16 mouse cellular contexts compared by ENCODE assay signal in genomic region chr8:61478793-61479192, GRCm38 (mm10).
"Had no signal": no experiment of that assay in that cellular context is flagged by ENCODE, and none has a peak within 500 bp of the region (broad histone marks: within the 10 kb centered on the region; RNA-seq: fewer than 3 reads in every experiment).

No protein-coding gene starts in this region.

- H3K4me2 ChIP-seq: intestine, embryonic 15.5 days; kidney, embryonic 15.5 days; liver, embryonic 13.5 days; midbrain, embryonic 12.5 days; midbrain, embryonic 15.5 days; neural tube, embryonic 13.5 days had no signal

- H3K9ac ChIP-seq: intestine, embryonic 15.5 days; kidney, embryonic 15.5 days; liver, embryonic 13.5 days; midbrain, embryonic 12.5 days; midbrain, embryonic 15.5 days; neural tube, embryonic 13.5 days had no signal

- H3K36me3 ChIP-seq: intestine, embryonic 15.5 days; kidney, embryonic 15.5 days; liver, embryonic 13.5 days; midbrain, embryonic 12.5 days; midbrain, embryonic 15.5 days; neural tube, embryonic 13.5 days had no signal

- ATAC-seq: intestine, embryonic 15.5 days; midbrain, embryonic 15.5 days had no signal

- H3K27ac ChIP-seq: intestine, embryonic 15.5 days; kidney, embryonic 15.5 days; left cerebral cortex, adult 2 months; liver, embryonic 13.5 days; macrophage; midbrain, embryonic 12.5 days; midbrain, embryonic 15.5 days; neural tube, embryonic 13.5 days had no signal

- H3K4me1 ChIP-seq: liver, embryonic 13.5 days; midbrain, embryonic 12.5 days; midbrain, embryonic 15.5 days; neural tube, embryonic 13.5 days had no signal

- DNase-seq: kidney, adult 11 months; kidney, adult 8-10 months; kidney, postnatal 10 days; kidney, postnatal 36 days; layer of hippocampus, postnatal 36 days; liver, embryonic 13.5 days; thymus, adult 2 months; thymus, postnatal 14 days had no signal

- H3K27me3 ChIP-seq: intestine, embryonic 15.5 days; kidney, embryonic 15.5 days; liver, embryonic 13.5 days; midbrain, embryonic 12.5 days; midbrain, embryonic 15.5 days; neural tube, embryonic 13.5 days had no signal

- H3K9me3 ChIP-seq: intestine, embryonic 15.5 days; kidney, embryonic 15.5 days; liver, embryonic 13.5 days; midbrain, embryonic 12.5 days; midbrain, embryonic 15.5 days; neural tube, embryonic 13.5 days had no signal

- H3K4me3 ChIP-seq: intestine, embryonic 15.5 days; kidney, embryonic 15.5 days; left cerebral cortex, adult 2 months; liver, embryonic 13.5 days; midbrain, embryonic 12.5 days; midbrain, embryonic 15.5 days; myocyte; neural tube, embryonic 13.5 days had no signal
